Mouse (Mus musculus) spleen, adult 12 weeks (tissue): ENCODE results near the gene Krtap11-1.

Experiments
- DNase-seq: peaks from one replicate; pipeline ENCODE4 v3.0.0; 2022; ENCODE audit warnings: low spot score

Krtap11-1 gene

GRCm38 (mm10) chr16:89571083-89571482, at the start of gene Krtap11-1:
TSS of gene Krtap11-1 (minus strand) at chr16:89571183.
- DNase-seq, result no peak

- no peak for DNase-seq
These were observed 47.2 kb upstream of the Krtap11-1 start for GRCm38 (mm10) chr16:89618190-89618589.

GRCm38 (mm10) chr16:89617251-89617650, 46.3 kb upstream of the Krtap11-1 start:
- DNase-seq, result no peak

DNA sequence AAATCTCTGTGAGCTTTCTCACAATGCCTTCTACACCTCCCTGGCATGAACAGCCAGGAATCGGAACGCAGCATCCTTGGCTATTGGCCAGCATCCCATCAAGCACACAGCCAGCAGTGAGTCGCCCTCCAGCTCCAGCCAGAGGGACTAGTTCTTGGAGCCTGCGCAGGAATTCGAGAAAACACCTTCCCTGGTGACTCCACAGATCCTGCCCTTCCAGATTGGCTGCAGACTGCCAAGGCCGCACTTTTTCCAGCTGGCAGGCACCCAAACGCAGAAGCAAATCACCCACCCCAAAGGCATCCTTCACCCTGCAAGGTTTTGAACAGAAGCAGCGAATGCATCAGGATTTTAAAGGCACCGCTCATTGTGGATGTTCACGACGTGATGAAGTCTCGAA, 42.7 kb upstream of the Krtap11-1 start:
- DNase-seq, result no peak

DNA sequence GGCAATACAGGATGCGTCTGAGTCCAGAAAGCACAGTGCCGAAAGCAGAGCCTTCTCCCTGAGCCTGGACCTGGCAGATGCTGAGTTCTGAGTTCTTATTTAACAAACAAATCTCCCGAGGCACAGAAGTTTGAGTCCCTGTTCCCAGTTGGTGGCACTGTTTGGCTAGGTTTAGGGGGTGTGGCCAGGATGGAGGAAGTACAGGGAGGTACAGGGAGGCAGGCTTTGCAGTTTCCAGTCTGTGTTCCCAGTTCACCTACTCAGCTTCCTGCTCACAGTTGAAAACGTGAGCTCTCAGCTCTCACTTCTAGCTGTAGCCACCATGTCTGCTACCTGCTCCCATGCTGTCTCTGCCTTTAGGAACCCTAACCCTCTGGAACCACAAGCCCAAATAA, 37.8 kb upstream of the Krtap11-1 start:
- no peak for DNase-seq

DNA sequence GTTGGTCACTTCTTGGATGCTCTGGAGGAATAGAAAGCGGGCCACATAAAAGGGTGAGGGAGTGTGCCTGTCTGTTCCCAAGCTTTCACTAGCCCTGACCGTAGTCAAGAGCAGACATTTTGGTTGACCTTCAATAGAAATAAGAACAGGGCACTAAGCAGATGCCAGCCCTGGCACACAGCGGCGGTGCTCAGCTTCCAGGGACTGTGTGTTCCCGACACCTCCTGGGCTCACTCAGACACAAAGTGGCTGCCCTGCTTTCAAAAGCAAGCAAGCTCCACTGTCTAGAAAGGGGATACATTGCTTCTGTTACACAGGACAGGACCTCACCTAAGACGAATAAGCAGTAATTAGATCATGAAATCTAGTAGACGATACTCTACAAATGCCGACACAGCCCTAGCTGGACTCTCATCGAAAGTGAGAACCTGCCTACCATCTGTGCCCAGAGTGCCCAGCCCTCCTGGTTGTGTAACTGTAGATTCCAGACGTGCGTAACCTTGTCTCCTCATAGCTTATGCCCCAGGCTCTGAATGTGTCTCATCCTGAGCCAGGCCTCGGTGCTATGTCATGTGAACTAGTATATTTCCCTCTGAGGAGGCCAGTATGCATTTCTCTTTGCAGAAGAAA, 37.3 kb upstream of the Krtap11-1 start:
- DNase-seq, result no peak

DNA sequence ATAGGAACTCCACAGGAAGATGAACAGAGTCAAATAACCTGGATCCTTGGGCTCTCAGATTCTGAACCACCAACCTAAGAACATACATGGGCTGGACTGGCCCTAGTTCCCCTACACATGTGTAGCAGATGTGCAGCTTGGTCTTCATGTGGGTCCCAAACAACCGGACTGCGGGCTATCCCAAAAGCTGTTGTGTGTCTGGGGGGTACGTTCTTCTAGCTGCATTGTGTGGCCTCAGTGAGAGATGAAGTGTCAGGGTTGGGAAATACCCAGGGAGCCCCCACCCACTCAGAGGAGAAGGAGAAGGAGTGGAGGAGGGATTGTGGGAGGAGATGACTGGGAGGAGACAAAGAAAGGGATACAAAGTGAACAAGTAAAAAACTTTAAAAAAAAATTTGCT, 36.0 kb upstream of the Krtap11-1 start:
- DNase-seq, result no peak

GRCm38 (mm10) chr16:89587209-89587608, 16.2 kb upstream of the Krtap11-1 start:
- no peak for DNase-seq

DNA sequence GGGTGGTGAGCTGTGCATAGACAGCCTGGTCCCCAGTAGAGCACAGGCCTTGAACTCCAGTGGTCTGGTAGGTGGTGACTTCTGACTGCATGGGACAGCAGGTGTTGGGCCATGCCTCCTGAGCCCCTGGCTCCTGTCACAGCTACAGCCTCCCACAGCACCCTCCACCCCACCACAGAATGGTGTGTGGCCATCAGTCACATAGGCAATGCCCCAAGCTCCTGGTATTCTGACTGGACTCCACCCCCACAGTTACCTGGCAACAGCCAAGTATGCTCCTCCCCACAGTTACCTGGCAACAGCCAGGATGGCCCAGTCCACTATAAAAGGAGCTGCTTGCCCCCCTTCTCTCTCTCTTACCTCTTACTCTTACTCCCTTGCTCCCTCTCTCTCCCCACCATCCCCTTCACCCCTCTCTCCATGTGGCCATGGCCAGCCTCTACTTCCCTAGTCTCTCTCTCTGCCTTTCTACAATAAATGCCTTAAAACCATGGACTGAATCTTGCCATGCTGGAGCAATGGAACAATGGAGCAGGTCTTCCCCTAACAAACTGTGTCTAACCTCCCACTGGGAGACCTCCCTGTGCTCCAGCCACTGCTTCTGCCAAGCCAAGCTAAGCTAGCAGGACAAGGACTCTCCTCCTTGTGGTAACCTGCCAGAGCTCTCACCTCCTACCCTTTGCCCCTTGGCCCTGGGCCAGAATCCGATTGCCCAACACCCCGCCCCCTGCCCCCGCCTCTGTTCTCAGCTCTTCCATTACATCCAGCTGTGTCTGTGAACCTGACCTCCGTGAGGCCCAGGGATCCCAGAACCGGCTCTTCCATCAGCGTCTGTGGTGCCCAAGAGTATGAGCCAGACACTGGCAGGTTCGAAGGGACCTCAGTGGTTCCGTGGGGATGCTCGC, 14.9 kb upstream of the Krtap11-1 start:
- DNase-seq, result no peak

DNA sequence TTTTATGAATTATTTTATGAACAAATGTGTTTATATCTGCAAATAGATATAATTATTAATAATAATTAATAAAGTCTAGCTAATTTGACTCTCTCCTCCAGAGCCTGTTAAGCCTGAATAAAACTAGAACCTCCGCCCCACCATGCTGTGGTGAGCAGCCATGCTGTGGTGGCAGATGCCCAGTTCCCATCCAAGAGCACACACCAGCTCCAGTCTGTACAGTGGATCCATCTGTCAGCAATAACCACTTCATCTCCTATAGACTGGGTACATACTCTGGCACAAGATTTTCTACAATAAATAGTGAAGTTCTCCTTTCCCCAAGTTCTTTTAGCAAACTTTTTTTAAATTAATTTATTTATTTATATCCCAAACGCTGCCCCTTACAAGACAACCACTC, 10.7 kb upstream of the Krtap11-1 start:
- DNase-seq, result no peak

DNA sequence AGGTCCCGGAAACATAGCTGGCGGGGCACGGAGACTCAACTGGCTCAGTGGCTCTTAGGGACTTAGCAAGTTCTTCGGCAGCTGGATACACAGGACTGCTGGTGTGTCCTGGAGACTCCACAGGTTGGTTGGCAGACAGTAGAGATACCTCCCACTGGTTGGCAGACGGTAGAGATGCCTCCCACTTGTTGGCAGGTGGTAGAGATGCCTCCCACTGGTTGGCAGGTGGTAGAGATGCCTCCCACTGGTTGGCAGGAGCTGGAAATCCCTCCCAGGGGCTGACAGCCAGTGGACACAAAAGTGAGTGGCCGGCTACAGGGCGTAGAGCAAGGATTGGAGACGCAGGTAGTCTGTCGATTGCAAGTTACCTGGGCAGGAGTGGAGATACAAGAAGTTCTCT, 467 bp downstream of the Krtap11-1 start:
- no peak for DNase-seq

DNA sequence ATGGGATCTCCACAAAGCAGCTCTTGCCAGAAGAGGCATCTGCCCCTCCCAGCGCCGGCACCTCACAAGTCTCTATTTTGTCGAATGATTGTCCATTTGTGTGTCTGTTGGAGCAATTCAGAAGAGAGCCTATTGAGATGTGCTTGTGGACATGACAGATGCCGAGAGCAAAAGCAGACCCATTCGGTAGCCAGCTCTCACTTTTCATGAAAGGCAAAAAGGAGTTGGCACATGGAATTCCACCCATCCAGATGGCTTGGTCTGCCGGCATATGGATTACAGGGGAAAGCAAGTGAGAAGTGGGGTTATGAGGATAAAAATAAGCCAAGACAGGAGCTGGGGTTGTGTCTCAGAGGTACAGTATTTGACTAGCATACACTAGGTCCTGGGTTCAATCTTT, 1.8 kb downstream of the Krtap11-1 start:
- no peak for DNase-seq

- DNase-seq, result no peak
These were observed 2.8 kb downstream of the Krtap11-1 start for GRCm38 (mm10) chr16:89568141-89568540.

GRCm38 (mm10) chr16:89550298-89550697, 20.7 kb downstream of the Krtap11-1 start:
- no peak for DNase-seq

- DNase-seq, result no peak
These were observed 32.9 kb downstream of the Krtap11-1 start for GRCm38 (mm10) chr16:89538031-89538484.

DNA sequence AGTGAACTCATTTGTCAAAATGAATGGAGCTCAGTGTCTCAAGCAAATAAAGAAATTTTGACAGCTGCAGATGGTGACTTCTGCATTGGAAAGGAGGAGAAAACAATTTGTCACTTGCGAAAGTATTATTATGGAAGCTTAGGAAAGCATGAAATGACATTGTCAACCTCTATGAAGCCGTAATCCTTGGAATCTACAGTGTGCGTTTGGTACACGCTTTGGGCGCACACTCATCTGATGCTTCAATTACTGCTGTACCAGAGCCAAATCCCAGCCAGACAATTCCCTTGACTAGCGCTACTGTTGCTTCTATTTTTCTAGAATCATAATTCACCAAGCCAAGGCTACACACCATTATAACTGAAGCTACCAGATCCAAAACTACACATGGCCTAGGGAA, 33.6 kb downstream of the Krtap11-1 start:
- no peak for DNase-seq

GRCm38 (mm10) chr16:89530547-89530946, 40.4 kb downstream of the Krtap11-1 start:
- no peak for DNase-seq

GRCm38 (mm10) chr16:89529846-89530245, 41.1 kb downstream of the Krtap11-1 start:
- DNase-seq, result no peak

- DNase-seq, result no peak
These were observed 42.6 kb downstream of the Krtap11-1 start for GRCm38 (mm10) chr16:89528380-89528779.

- no peak for DNase-seq
These were observed 50.0 kb downstream of the Krtap11-1 start for GRCm38 (mm10) chr16:89520996-89521395.

GRCm38 (mm10) chr16:89520555-89520954, 50.4 kb downstream of the Krtap11-1 start:
- no peak for DNase-seq
